Mouse (Mus musculus) thymus, adult 18-20 months (tissue): Measurements from ENCODE around the gene Rnf144b.

Experiments used
- DNase-seq, 2 experiments: peaks; one replicate each; pipeline ENCODE4 v3.0.0; 2022; ENCODE audit warnings: mixed read lengths in 2 of 2

The Rnf144b gene

GRCm38 (mm10) chr13:47268227-47268626, 145.8 kb downstream of the Rnf144b start:
- DNase-seq, result no peak

- no peak for DNase-seq
These were observed 150.5 kb downstream of the Rnf144b start for GRCm38 (mm10) chr13:47272928-47273327.

- DNase-seq, result no peak
These were observed 151.0 kb downstream of the Rnf144b start for GRCm38 (mm10) chr13:47273487-47273886.

- no peak for DNase-seq
These were observed 151.7 kb downstream of the Rnf144b start for GRCm38 (mm10) chr13:47274139-47274538.

GRCm38 (mm10) chr13:47277000-47277823, 154.8 kb downstream of the Rnf144b start:
- DNase-seq, result no peak

- no peak for DNase-seq
These were observed 155.4 kb downstream of the Rnf144b start for GRCm38 (mm10) chr13:47277824-47278290.

GRCm38 (mm10) chr13:47282221-47282620, 159.8 kb downstream of the Rnf144b start:
- DNase-seq, result no peak

GRCm38 (mm10) chr13:47288449-47288848, 166.0 kb downstream of the Rnf144b start:
- no peak for DNase-seq

GRCm38 (mm10) chr13:47296465-47296864, 174.0 kb downstream of the Rnf144b start:
- DNase-seq, result no peak
